Mouse (Mus musculus): ENCODE results near the gene Taf8. TPM values are rescaled to one million over a fixed set of nuclear protein-coding genes. Genes with fewer than 3 reads are reported as not detected.

The Taf8 gene
- 10 to 100 TPM; 14.6 to 17.1 TPM for total RNA-seq (2021)
- long read RNA-seq, experiment 1, partial matches to known transcripts, result 0 of 9 reads
- long read RNA-seq, experiment 1, other reads (novel, unspliced or antisense), result 2 of 9 reads
- long read RNA-seq, experiment 2, partial matches to known transcripts, result 2 of 8 reads
- long read RNA-seq, experiment 2, other reads (novel, unspliced or antisense), result 1 of 8 reads

DNA sequence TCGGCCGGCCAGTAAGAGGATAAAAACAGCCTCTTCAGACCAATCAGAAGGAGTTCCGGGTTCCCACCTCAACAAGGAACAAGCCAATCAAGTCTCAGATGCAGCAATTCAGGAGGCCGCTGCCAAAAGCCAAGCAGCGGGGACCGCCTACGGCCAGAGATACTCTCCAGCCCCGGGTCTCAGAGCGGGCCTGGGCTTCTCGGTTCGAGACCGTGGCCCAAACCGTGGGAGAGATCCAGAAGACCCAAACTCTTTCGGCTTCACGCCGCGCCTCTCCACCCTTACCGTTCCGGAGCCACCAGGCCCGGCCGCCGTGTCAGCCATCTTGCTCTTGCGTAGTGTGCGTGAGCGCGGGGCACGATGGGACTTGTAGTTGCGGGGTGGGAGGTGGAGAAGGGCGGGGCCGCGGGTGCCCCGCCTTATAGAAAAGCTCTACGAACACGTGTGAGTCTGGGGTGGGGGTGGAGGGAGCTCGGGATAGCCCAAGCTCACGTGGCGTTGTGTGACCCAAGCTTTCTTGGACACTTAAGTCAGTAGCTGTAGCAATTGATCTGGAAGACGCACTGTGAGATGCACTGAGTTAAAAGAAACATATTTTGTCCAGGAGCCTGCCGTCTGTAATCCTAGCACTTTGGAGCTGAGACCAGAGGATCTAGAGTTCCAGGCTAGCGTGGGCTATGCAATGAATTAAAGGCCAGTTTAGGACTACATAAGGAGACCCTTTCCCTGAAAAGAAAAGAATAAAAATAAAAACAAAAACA, at the start of gene Taf8:
Gene Taf8 (minus strand): TSS at position 347 of the 761 bp plus-strand sequence.
- intact Hi-C loops (cut with DNase I), result no loop called here
- DNase-seq (ENCODE audit: low spot score in 2 of 2), result peak; percentile 91 to 94

DNA sequence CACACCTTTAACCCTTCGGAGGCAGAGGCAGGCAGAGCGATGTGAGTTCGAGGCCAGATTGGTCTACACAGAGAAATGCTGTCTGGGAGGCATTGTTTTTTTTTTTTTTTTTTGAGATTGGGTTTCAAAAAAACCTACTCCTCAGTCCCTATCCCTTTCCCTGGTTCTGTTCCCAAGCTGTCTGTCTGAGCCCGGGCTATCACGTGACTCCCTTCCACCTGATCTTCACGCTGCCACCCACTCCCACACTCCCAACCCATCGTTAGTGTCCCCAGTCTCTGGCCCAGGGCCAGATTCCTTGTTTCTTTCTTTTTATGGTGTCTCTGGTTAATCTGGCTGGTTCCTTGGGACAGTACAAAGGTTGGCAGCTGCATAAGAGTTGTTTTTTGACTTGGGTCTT, 49.0 kb upstream of the Taf8 start:
- intact Hi-C loops (cut with DNase I), result no loop called here
- no peak for DNase-seq (ENCODE audit: low spot score in 2 of 2)

DNA sequence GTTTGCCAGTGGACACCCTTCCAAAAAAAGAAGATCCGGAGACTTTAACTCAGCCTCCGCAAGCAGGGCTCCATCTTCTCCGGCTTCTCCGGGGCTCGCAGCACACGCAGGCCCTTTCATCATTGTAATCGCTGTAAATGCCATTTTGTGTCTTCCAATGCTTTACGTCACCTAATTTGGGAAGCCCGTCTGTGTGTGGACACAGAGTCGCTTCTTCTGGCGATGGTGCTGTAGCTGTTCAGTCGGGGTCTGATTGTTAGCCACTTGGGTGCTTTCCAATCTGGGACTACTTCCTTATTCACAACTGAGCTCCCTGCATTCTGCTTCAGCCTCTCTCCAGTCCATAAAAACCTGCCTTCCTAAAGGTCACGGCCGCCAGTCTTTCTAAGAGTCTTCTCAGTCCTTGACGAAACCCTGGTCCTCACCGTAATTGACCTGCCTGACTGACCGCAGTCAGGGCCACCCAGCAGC, 43.8 kb upstream of the Taf8 start:
- intact Hi-C loops (cut with DNase I), result no loop called here

GRCm38 (mm10) chr17:47545154-47545553, 43.1 kb upstream of the Taf8 start:
- intact Hi-C loops (cut with DNase I), result no loop called here
- no peak for DNase-seq (ENCODE audit: low spot score in 2 of 2)

More for the DNA sequence above, 43.8 kb upstream of the Taf8 start:
- DNase-seq (ENCODE audit: low spot score in 2 of 2), result peak; percentile 32 to 51

GRCm38 (mm10) chr17:47543051-47543650, 41.1 kb upstream of the Taf8 start:
- DNase-seq (ENCODE audit: low spot score in 2 of 2), result no peak
- intact Hi-C loops (cut with DNase I), result no loop called here

GRCm38 (mm10) chr17:47542061-47542460, 40.0 kb upstream of the Taf8 start:
- intact Hi-C loops (cut with DNase I), result no loop called here
- DNase-seq (ENCODE audit: low spot score in 2 of 2), result no peak

- intact Hi-C loops (cut with DNase I), result no loop called here
- DNase-seq (ENCODE audit: low spot score in 2 of 2), result no peak
Observed at GRCm38 (mm10) chr17:47539128-47539527, 37.0 kb upstream of the Taf8 start.

- DNase-seq (ENCODE audit: low spot score in 2 of 2), result no peak
- intact Hi-C loops (cut with DNase I), result no loop called here
Observed at GRCm38 (mm10) chr17:47538049-47538448, 36.0 kb upstream of the Taf8 start.

GRCm38 (mm10) chr17:47535812-47536236, 33.7 kb upstream of the Taf8 start:
- intact Hi-C loops (cut with DNase I), result no loop called here
- DNase-seq (ENCODE audit: low spot score in 2 of 2), result no peak

GRCm38 (mm10) chr17:47533691-47534090, 31.6 kb upstream of the Taf8 start:
- no peak for DNase-seq (ENCODE audit: low spot score in 2 of 2)
- intact Hi-C loops (cut with DNase I), result no loop called here

DNA sequence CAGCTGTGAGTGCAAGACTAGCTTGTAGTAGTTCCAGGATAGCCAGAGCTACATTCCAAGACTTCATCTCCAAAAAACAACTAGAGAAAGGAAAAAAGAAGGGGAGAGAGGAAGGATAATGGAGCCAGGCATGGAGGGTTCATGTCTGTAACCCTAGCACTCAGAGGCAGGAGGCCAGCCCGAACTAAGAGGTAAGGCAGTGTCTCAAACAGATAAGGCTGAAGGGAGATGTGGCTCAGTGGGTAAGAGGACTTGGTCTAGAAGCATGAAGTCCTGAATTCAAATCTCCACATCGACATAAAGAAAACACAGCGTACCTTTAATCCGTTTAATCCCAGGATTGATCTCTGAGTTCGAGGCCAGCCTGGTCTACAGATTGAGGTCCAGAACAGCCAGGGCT, 30.3 kb upstream of the Taf8 start:
- intact Hi-C loops (cut with DNase I), result no loop called here
- no peak for DNase-seq (ENCODE audit: low spot score in 2 of 2)

GRCm38 (mm10) chr17:47531387-47531818, 29.3 kb upstream of the Taf8 start:
- intact Hi-C loops (cut with DNase I), result no loop called here
- DNase-seq (ENCODE audit: low spot score in 2 of 2), result no peak

DNA sequence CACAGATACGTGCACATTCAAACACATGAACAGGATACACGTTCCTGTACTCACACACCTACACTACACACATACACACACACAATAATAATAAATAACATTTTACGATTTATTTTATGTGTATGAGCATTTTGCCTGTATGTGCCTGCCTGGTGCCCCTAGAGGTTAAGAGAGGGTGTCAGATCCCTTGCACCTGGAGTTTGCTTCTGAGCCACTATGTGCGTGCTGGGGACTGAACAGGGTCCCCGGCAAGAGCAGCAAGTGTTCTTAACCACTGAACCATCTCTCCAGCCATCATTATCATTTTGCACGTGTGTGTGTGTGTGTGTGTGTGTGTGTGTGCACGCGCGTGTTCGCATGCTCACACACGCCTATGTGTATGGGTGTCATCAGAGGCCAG, 27.5 kb upstream of the Taf8 start:
- no peak for DNase-seq (ENCODE audit: low spot score in 2 of 2)
- intact Hi-C loops (cut with DNase I), result no loop called here

GRCm38 (mm10) chr17:47528919-47529318, 26.8 kb upstream of the Taf8 start:
- intact Hi-C loops (cut with DNase I), result no loop called here
- no peak for DNase-seq (ENCODE audit: low spot score in 2 of 2)

GRCm38 (mm10) chr17:47527581-47528300, 25.6 kb upstream of the Taf8 start:
- intact Hi-C loops (cut with DNase I), result no loop called here
- DNase-seq (ENCODE audit: low spot score in 2 of 2), result no peak

DNA sequence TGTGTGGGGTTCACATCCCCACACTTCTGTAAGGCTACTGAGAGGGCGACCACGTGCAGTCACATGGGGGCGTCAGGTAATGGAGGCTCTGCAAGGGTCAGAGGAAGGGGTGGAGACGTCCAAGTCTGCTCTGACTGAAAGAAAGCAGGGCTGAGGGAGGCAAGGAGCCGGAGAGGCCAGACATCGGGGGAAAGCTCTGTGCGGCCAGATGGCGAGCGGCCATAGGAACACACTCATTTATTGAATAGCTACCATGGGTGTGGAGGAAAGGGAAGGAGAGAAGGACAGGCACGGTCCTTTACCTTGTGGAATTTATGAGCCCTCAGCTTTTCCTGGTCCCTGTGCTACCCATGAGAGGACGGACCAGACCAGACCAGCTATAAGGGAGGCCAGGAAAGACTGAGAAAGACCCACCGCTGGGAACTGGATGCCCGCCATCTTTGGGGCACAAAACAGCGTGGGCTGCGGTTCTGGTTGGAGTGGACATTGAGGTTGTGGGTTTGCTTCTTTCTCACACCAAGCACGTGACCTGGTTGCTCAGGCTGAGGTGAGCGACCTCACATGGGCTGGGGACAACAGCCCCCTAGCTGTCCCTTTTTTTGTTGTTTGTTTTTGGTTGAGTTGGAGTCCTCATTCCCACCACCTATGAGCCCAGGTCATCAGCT, 24.9 kb upstream of the Taf8 start:
- intact Hi-C loops (cut with DNase I), result no loop called here
- no peak for DNase-seq (ENCODE audit: low spot score in 2 of 2)

GRCm38 (mm10) chr17:47524991-47525390, 22.9 kb upstream of the Taf8 start:
- no peak for DNase-seq (ENCODE audit: low spot score in 2 of 2)
- intact Hi-C loops (cut with DNase I), result no loop called here

DNA sequence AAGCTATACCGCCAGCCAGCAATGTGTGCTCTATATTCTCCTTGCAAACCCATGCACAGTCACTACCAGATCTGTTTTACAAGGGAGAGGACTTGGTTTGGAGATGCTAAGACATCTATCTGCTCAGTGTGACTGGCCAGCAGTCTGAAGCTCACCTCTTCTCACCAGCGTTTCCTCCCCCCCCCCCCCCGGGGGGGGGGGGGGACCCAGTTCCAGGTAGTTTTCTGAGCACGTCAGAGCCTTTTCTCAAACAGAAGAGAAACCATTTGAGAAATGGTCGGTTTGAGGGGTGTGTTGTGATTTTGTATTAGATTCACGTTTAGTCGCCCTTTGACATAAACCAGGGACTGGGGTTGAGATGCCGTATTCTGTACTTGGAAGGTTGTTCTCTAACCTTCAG, 22.0 kb upstream of the Taf8 start:
- intact Hi-C loops (cut with DNase I), result no loop called here

DNA sequence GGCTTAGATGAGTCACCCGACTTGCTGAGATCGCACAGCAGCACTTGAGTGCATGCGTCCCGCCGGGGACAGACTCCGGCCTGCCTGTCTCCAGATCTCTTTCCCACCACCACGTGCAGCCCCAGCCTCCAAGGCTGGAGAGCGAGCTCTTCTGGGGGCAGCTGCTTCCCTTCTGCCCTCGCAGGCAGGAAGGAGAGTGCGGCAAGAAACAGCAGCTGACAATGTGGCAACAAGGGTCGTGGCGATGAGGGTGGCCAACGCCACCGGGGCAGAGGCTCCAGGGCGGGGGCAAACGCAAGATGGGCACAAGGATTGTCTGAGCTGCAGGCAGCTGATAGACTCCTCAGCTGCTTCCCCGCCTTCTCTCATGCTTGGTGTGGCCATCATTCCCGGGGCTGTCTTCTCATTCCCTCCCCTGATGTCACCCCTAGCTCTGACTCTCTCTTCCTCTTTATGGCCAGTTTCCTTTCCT, 21.2 kb upstream of the Taf8 start:
- DNase-seq (ENCODE audit: low spot score in 2 of 2), result no peak
- intact Hi-C loops (cut with DNase I), result no loop called here

More for the DNA sequence above, 22.0 kb upstream of the Taf8 start:
- DNase-seq (ENCODE audit: low spot score in 2 of 2), result no peak
